Mouse (Mus musculus) midbrain, postnatal 0 days (tissue): ENCODE measurements around the gene Dhodh. TPM values are rescaled to one million over a fixed set of nuclear protein-coding genes. Genes with fewer than 3 reads are reported as not detected.

Experiments used
- ATAC-seq: fragments of 200-750 bp; cut with Nextera tagmentation; 2 replicates; pipeline ENCODE4 v1.8.0; 2017; ENCODE audit warnings: moderate number of reproducible peaks, mild to moderate bottlenecking, moderate TSS enrichment, moderate library complexity; ENCODE audit not compliant: low FRiP score
- DNase-seq: peaks from one replicate; pipeline ENCODE4 v3.0.0-alpha.2; 2015; ENCODE audit warnings: low spot score
- H3K27ac ChIP-seq: fragments of 300-500 bp; sonication (generic); 2 replicates; pipeline ENCODE4 v1.5.1; 2014; ENCODE audit warnings: low read depth, mild to moderate bottlenecking, low read length, mixed read lengths
- H3K27me3 ChIP-seq: fragments of 300-500 bp; sonication (generic); 2 replicates; pipeline ENCODE4 v1.6.1; 2014; ENCODE audit warnings: low read length, control low read depth, mixed read lengths; ENCODE audit not compliant: insufficient read depth
- H3K36me3 ChIP-seq: fragments of 300-500 bp; sonication (generic); 2 replicates; pipeline ENCODE4 v1.6.1; 2014; ENCODE audit warnings: low read length, control low read depth, mixed read lengths; ENCODE audit not compliant: insufficient read depth
- H3K4me1 ChIP-seq: fragments of 300-500 bp; sonication (generic); 2 replicates; pipeline ENCODE4 v1.6.1; 2014; ENCODE audit warnings: mild to moderate bottlenecking, control low read depth, antibody characterized with exemption, low read length, mixed read lengths; ENCODE audit not compliant: insufficient read depth
- H3K4me2 ChIP-seq: fragments of 300-500 bp; sonication (generic); 2 replicates; pipeline ENCODE4 v1.6.1; 2014; ENCODE audit warnings: low read depth, mild to moderate bottlenecking, low read length, mixed read lengths; ENCODE audit not compliant: poor library complexity, severe bottlenecking
- H3K4me3 ChIP-seq: fragments of 300-500 bp; sonication (generic); 2 replicates; pipeline ENCODE4 v1.5.1; 2014; ENCODE audit warnings: low read depth, mild to moderate bottlenecking, low read length, moderate library complexity
- H3K9ac ChIP-seq: fragments of 300-500 bp; sonication (generic); replicated peaks from 2 replicates; pipeline ENCODE4 v1.6.1; 2014; ENCODE audit warnings: mild to moderate bottlenecking, low read length, moderate library complexity, mixed read lengths; ENCODE audit not compliant: poor library complexity, severe bottlenecking
- H3K9me3 ChIP-seq: fragments of 300-500 bp; sonication (generic); 2 replicates; pipeline ENCODE4 v1.6.1; 2016; ENCODE audit warnings: low read length, control low read depth
- CTCF ChIP-seq: IDR thresholded peaks from 2 replicates; pipeline ENCODE4 v1.5.1; 2016; ENCODE audit warnings: antibody characterized with exemption, mild to moderate bottlenecking
- WGBS: fragments of 180-500 bp; shearing (Covaris S2); extraction: QIAGEN DNeasy Blood & Tissue Kit; methylation state at CpG from one replicate; pipeline ENCODE4 v1.1.7; 2014; 5-methylcytosine and 5-hydroxymethylcytosine counted together
- polyA plus RNA-seq: library from polyadenylated mRNA; unstranded; fragments of >200 nt; fragmentation: Nextera tagmentation; extraction: Ambion mirVana; gene quantifications from 2 replicates; pipeline ENCODE4 v1.2.1, GENCODE M21; 2015
- total RNA-seq: library from RNA; depleted of rRNA; stranded (reverse); fragments of >200 nt; gene quantifications from 2 replicates; pipeline ENCODE4 v1.2.3, GENCODE M21; 2014

Dhodh gene
- total and polyA plus RNA-seq, 2 experiments from 2014 or later, result 15.0 to 23.7 TPM

GRCm38 (mm10) chr8:109593117-109593788 lies 15.2 kb downstream of the Dhodh start:
- peak; percentile 37 for DNase-seq
- 73% methylated on average over 6 of the region's 6 CpGs for WGBS
- H3K4me3 ChIP-seq, result no peak overlapping the region
- ATAC-seq, result no peak
- no peaks in the 10 kb centered on the region for H3K4me1 ChIP-seq
- TF ChIP-seq CTCF, result peak; percentile 77
- H3K9me3 ChIP-seq, result no peaks in the 10 kb centered on the region
- H3K36me3 ChIP-seq, result peaks cover 13% of the 10 kb centered on the region
- no peak overlapping the region for H3K9ac ChIP-seq
- no peak overlapping the region for H3K27ac ChIP-seq
- no peaks in the 10 kb centered on the region for H3K27me3 ChIP-seq
- H3K4me2 ChIP-seq, result no peak overlapping the region

- DNase-seq (peak; percentile 3), ATAC-seq (no peak)
- no peaks in the 10 kb centered on the region for H3K9me3 ChIP-seq
- no peak overlapping the region for H3K4me3 ChIP-seq
- H3K4me1 ChIP-seq, result no peaks in the 10 kb centered on the region
- 87% methylated on average over 5 of the region's 5 CpGs for WGBS
- H3K9ac ChIP-seq, result no peak overlapping the region
- no peak for TF ChIP-seq CTCF
- H3K27ac ChIP-seq, result no peak overlapping the region
- peaks cover 13% of the 10 kb centered on the region; the same call in 1 of the 2 replicates for H3K36me3 ChIP-seq
- H3K27me3 ChIP-seq, result no peaks in the 10 kb centered on the region
- H3K4me2 ChIP-seq, result no peak overlapping the region
Observed at GRCm38 (mm10) chr8:109592164-109592563, 16.3 kb downstream of the Dhodh start.

GRCm38 (mm10) chr8:109591367-109591766 lies 17.1 kb downstream of the Dhodh start:
- WGBS, result 88% methylated on average over 3 of the region's 3 CpGs
- H3K4me1 ChIP-seq, result no peaks in the 10 kb centered on the region
- H3K4me3 ChIP-seq, result no peak overlapping the region
- no peaks in the 10 kb centered on the region for H3K9me3 ChIP-seq
- no peak for TF ChIP-seq CTCF
- no peak for DNase-seq
- H3K27ac ChIP-seq, result no peak overlapping the region
- no peak overlapping the region for H3K9ac ChIP-seq
- ATAC-seq, result no peak
- H3K4me2 ChIP-seq, result no peak overlapping the region
- no peaks in the 10 kb centered on the region for H3K27me3 ChIP-seq
- peaks cover 13% of the 10 kb centered on the region; the same call in 1 of the 2 replicates for H3K36me3 ChIP-seq

GRCm38 (mm10) chr8:109590901-109591300 lies 17.6 kb downstream of the Dhodh start:
- Histone ChIP-seq H3K27ac (no peak overlapping the region), H3K9me3 (no peaks in the 10 kb centered on the region), H3K4me2 (no peak overlapping the region), H3K4me3 (no peak overlapping the region), H3K9ac (no peak overlapping the region), H3K36me3 (peaks cover 13% of the 10 kb centered on the region; the same call in 1 of the 2 replicates), H3K4me1 (no peaks in the 10 kb centered on the region), H3K27me3 (no peaks in the 10 kb centered on the region)
- no peak for ATAC-seq
- TF ChIP-seq CTCF, result no peak
- 89% methylated on average over 9 of the region's 9 CpGs for WGBS
- DNase-seq, result no peak

GRCm38 (mm10) chr8:109586972-109587504 lies 21.4 kb downstream of the Dhodh start:
- no peak for DNase-seq
- no peak overlapping the region for H3K9ac ChIP-seq
- no peak overlapping the region for H3K4me2 ChIP-seq
- WGBS, result 72% methylated on average over 7 of the region's 7 CpGs
- no peak overlapping the region for H3K4me3 ChIP-seq
- H3K27ac ChIP-seq, result no peak overlapping the region
- no peak for ATAC-seq
- H3K9me3 ChIP-seq, result no peaks in the 10 kb centered on the region
- no peak for TF ChIP-seq CTCF
- H3K27me3 ChIP-seq, result no peaks in the 10 kb centered on the region
- H3K4me1 ChIP-seq, result no peaks in the 10 kb centered on the region
- H3K36me3 ChIP-seq, result 0 out of 2 replicates have a peak, but pooled peaks cover 2% of the 10 kb centered on the region

- no peak overlapping the region for H3K9ac ChIP-seq
- no peak for TF ChIP-seq CTCF
Observed at GRCm38 (mm10) chr8:109585652-109586051, 22.8 kb downstream of the Dhodh start.

More at GRCm38 (mm10) chr8:109585652-109586051, 22.8 kb downstream of the Dhodh start:
- ATAC-seq (no peak), DNase-seq (no peak)
- Histone ChIP-seq H3K4me3 (no peak overlapping the region), H3K27me3 (no peaks in the 10 kb centered on the region), H3K4me1 (no peaks in the 10 kb centered on the region), H3K9me3 (no peaks in the 10 kb centered on the region), H3K36me3 (no peaks in the 10 kb centered on the region), H3K4me2 (no peak overlapping the region), H3K27ac (no peak overlapping the region)
